Mouse (Mus musculus) spleen, postnatal 36 days (tissue): ENCODE data around the gene Isca2.

Experiments
- DNase-seq, 2 experiments: peaks; one replicate each; pipeline ENCODE4 v3.0.0; 2022; ENCODE audit warnings: low spot score in 2 of 2, mixed read lengths in 1 of 2

Gene Isca2

GRCm38 (mm10) chr12:84771981-84772520 lies 1.0 kb upstream of the Isca2 start:
- no peak for DNase-seq

- DNase-seq = no peak
These were observed 425 bp downstream of the Isca2 start for GRCm38 (mm10) chr12:84773476-84773875.

- DNase-seq = peak; percentile 43 to 69
These were observed 1.3 kb downstream of the Isca2 start for GRCm38 (mm10) chr12:84774376-84774775.

- no peak for DNase-seq
These were observed 3.2 kb downstream of the Isca2 start for GRCm38 (mm10) chr12:84776229-84776628.

GRCm38 (mm10) chr12:84784604-84785381 lies 11.7 kb downstream of the Isca2 start:
- peak; percentile 73 to 80 for DNase-seq

GRCm38 (mm10) chr12:84786091-84786490 lies 13.0 kb downstream of the Isca2 start:
- DNase-seq = no peak

- no peak for DNase-seq
These were observed 17.8 kb downstream of the Isca2 start for GRCm38 (mm10) chr12:84790853-84791252.

- DNase-seq = no peak
These were observed 19.6 kb downstream of the Isca2 start for GRCm38 (mm10) chr12:84792629-84793028.

- DNase-seq = no peak
These were observed 21.6 kb downstream of the Isca2 start for GRCm38 (mm10) chr12:84794647-84795046.

GRCm38 (mm10) chr12:84799086-84799485 lies 26.0 kb downstream of the Isca2 start:
- DNase-seq = peak; percentile 17 to 41

- DNase-seq = no peak
These were observed 27.4 kb downstream of the Isca2 start for GRCm38 (mm10) chr12:84800419-84800818.

- no peak for DNase-seq
These were observed 28.6 kb downstream of the Isca2 start for GRCm38 (mm10) chr12:84801532-84802110.

- no peak for DNase-seq
These were observed 29.6 kb downstream of the Isca2 start for GRCm38 (mm10) chr12:84802625-84803024.

GRCm38 (mm10) chr12:84805228-84805842 lies 32.3 kb downstream of the Isca2 start:
- no peak for DNase-seq

- DNase-seq = no peak
These were observed 33.0 kb downstream of the Isca2 start for GRCm38 (mm10) chr12:84806010-84806409.

- no peak for DNase-seq
These were observed 33.7 kb downstream of the Isca2 start for GRCm38 (mm10) chr12:84806726-84807125.

GRCm38 (mm10) chr12:84807351-84807750 lies 34.3 kb downstream of the Isca2 start:
- no peak for DNase-seq

- DNase-seq = no peak
These were observed 36.0 kb downstream of the Isca2 start for GRCm38 (mm10) chr12:84809033-84809432.

GRCm38 (mm10) chr12:84810810-84811209 lies 37.8 kb downstream of the Isca2 start:
- no peak for DNase-seq

- DNase-seq = no peak
These were observed 38.5 kb downstream of the Isca2 start for GRCm38 (mm10) chr12:84811510-84811909.

- no peak for DNase-seq
These were observed 39.0 kb downstream of the Isca2 start for GRCm38 (mm10) chr12:84812004-84812403.

- DNase-seq = no peak
These were observed 40.7 kb downstream of the Isca2 start for GRCm38 (mm10) chr12:84813773-84814172.
